Mouse (Mus musculus): ENCODE results near the gene Ttn.

Ttn gene

GRCm38 (mm10) chr2:76695290-76695689 lies 287.1 kb downstream of the Ttn start:
- DNase-seq: no peak

- DNase-seq: no peak
Observed at GRCm38 (mm10) chr2:76693765-76694164, 288.6 kb downstream of the Ttn start.

GRCm38 (mm10) chr2:76690436-76691204 lies 291.7 kb downstream of the Ttn start:
- DNase-seq: peak; percentile 13 to 20

- DNase-seq: no peak
Observed at GRCm38 (mm10) chr2:76688162-76688561, 294.2 kb downstream of the Ttn start.

- no peak for DNase-seq
Observed at GRCm38 (mm10) chr2:76687608-76688007, 294.7 kb downstream of the Ttn start.

- DNase-seq: no peak
Observed at GRCm38 (mm10) chr2:76686986-76687385, 295.4 kb downstream of the Ttn start.

- no peak for DNase-seq
Observed at GRCm38 (mm10) chr2:76682301-76682700, 300.0 kb downstream of the Ttn start.

GRCm38 (mm10) chr2:76676401-76677226 lies 305.7 kb downstream of the Ttn start:
- DNase-seq: no peak

- DNase-seq: peak in 1 of 2 experiments; percentile 12
Observed at GRCm38 (mm10) chr2:76675949-76676348, 306.4 kb downstream of the Ttn start.

GRCm38 (mm10) chr2:76675451-76675850 lies 306.9 kb downstream of the Ttn start:
- DNase-seq: peak; percentile 47 to 61

- peak; percentile 90 to 92 for DNase-seq
Observed at GRCm38 (mm10) chr2:76674725-76675427, 307.5 kb downstream of the Ttn start, which contains the start of gene Plekha3. Gene Plekha3, plus strand, starts transcription at chr2:76675281.

- peak; percentile 53 to 67 for DNase-seq
Observed at GRCm38 (mm10) chr2:76673472-76674081, 308.8 kb downstream of the Ttn start.

GRCm38 (mm10) chr2:76672966-76673392 lies 309.4 kb downstream of the Ttn start, which contains the start of gene Fkbp7:
Gene Fkbp7, minus strand, starts transcription at chr2:76673116.
- peak; percentile 96 for DNase-seq

- DNase-seq: no peak
Observed at GRCm38 (mm10) chr2:76672134-76672745, 310.1 kb downstream of the Ttn start.

GRCm38 (mm10) chr2:76671641-76672040 lies 310.7 kb downstream of the Ttn start:
- DNase-seq: no peak

GRCm38 (mm10) chr2:76667200-76667599 lies 315.1 kb downstream of the Ttn start:
- no peak for DNase-seq

- DNase-seq: no peak
Observed at GRCm38 (mm10) chr2:76665531-76665930, 316.8 kb downstream of the Ttn start.

GRCm38 (mm10) chr2:76659419-76659818 lies 322.9 kb downstream of the Ttn start:
- no peak for DNase-seq

GRCm38 (mm10) chr2:76658551-76658950 lies 323.8 kb downstream of the Ttn start:
- DNase-seq: peak; percentile 59 to 60

- DNase-seq: no peak
Observed at GRCm38 (mm10) chr2:76655982-76656381, 326.4 kb downstream of the Ttn start.

- no peak for DNase-seq
Observed at GRCm38 (mm10) chr2:76655444-76655843, 326.9 kb downstream of the Ttn start.

- DNase-seq: no peak
Observed at GRCm38 (mm10) chr2:76654646-76655045, 327.7 kb downstream of the Ttn start.

Measured in cerebellum, postnatal 10 days (tissue).